Mouse (Mus musculus): ENCODE results near the gene Smyd3. TPM values are rescaled to one million over a fixed set of nuclear protein-coding genes. Genes with fewer than 3 reads are reported as not detected.

Gene Smyd3
- polyA plus RNA-seq, 1 experiment from 2014 or later, result 5.7 TPM

GRCm38 (mm10) chr1:178917194-178917902, 600.5 kb downstream of the Smyd3 start:
- Histone ChIP-seq H3K4me2 (no peak overlapping the region), H3K4me1 (replicated peaks) (no peaks in the 10 kb centered on the region), H3K4me3 (replicated peaks) (no peak overlapping the region), H3K9ac (no peak overlapping the region), H3K27me3 (peaks cover 14% of the 10 kb centered on the region), H3K9me3 (replicated peaks) (no peaks in the 10 kb centered on the region), H3K36me3 (replicated peaks) (no peaks in the 10 kb centered on the region), H3K27ac (replicated peaks) (no peak overlapping the region)
- WGBS (ENCODE audit: insufficient replicate concordance), result 55% methylated on average over 31 of the region's 31 CpGs
- no peak for ATAC-seq (ENCODE audit: insufficient read depth)

GRCm38 (mm10) chr1:178915056-178915455, 602.8 kb downstream of the Smyd3 start:
- no peaks in the 10 kb centered on the region for H3K36me3 ChIP-seq (replicated peaks)
- WGBS (ENCODE audit: insufficient replicate concordance), result 62% methylated on average over 12 of the region's 12 CpGs
- H3K9me3 ChIP-seq (replicated peaks), result no peaks in the 10 kb centered on the region
- no peaks in the 10 kb centered on the region for H3K4me1 ChIP-seq (replicated peaks)
- no peak overlapping the region for H3K27ac ChIP-seq (replicated peaks)
- no peak overlapping the region for H3K4me2 ChIP-seq
- H3K4me3 ChIP-seq (replicated peaks), result no peak overlapping the region
- ATAC-seq (ENCODE audit: insufficient read depth), result no peak
- no peak overlapping the region for H3K9ac ChIP-seq
- peaks cover 14% of the 10 kb centered on the region for H3K27me3 ChIP-seq

- Histone ChIP-seq H3K4me2 (no peak overlapping the region), H3K27ac (replicated peaks) (no peak overlapping the region), H3K9me3 (replicated peaks) (no peaks in the 10 kb centered on the region), H3K27me3 (peaks cover 9% of the 10 kb centered on the region), H3K36me3 (replicated peaks) (no peaks in the 10 kb centered on the region), H3K4me3 (replicated peaks) (no peak overlapping the region), H3K4me1 (replicated peaks) (no peaks in the 10 kb centered on the region), H3K9ac (no peak overlapping the region)
- no peak for ATAC-seq (ENCODE audit: insufficient read depth)
- 33% methylated on average over 6 of the region's 6 CpGs for WGBS (ENCODE audit: insufficient replicate concordance)
Measured at GRCm38 (mm10) chr1:178912936-178913716, 604.7 kb downstream of the Smyd3 start.

GRCm38 (mm10) chr1:178910951-178911350, 606.9 kb downstream of the Smyd3 start:
- no peak for ATAC-seq (ENCODE audit: insufficient read depth)
- WGBS (ENCODE audit: insufficient replicate concordance), result 39% methylated on average over 14 of the region's 14 CpGs

More at GRCm38 (mm10) chr1:178910951-178911350, 606.9 kb downstream of the Smyd3 start:
- Histone ChIP-seq H3K4me2 (no peak overlapping the region), H3K27ac (replicated peaks) (no peak overlapping the region), H3K27me3 (no peaks in the 10 kb centered on the region), H3K9me3 (replicated peaks) (no peaks in the 10 kb centered on the region), H3K4me1 (replicated peaks) (no peaks in the 10 kb centered on the region), H3K4me3 (replicated peaks) (no peak overlapping the region), H3K9ac (no peak overlapping the region), H3K36me3 (replicated peaks) (no peaks in the 10 kb centered on the region)

Other genes with a start within 250 kb of the Smyd3 start
- 8.2 and 8.3 TPM in 2 replicates for gene Tfb2m, start 28.2 kb upstream of the Smyd3 start, polyA plus RNA-seq (2015; fragmentation: Nextera tagmentation; extraction: Ambion mirVana)
- gene Cnst, start 28.3 kb upstream of the Smyd3 start, polyA plus RNA-seq (2015; fragmentation: Nextera tagmentation; extraction: Ambion mirVana), result 12.1 and 12.6 TPM in 2 replicates
- gene Sccpdh, start 150.2 kb upstream of the Smyd3 start, polyA plus RNA-seq (2015; fragmentation: Nextera tagmentation; extraction: Ambion mirVana), result 9.0 and 9.5 TPM in 2 replicates
- gene Kif28, start 227.2 kb upstream of the Smyd3 start, polyA plus RNA-seq (2015; fragmentation: Nextera tagmentation; extraction: Ambion mirVana), result not detected in 2 replicates